Mouse (Mus musculus): ENCODE measurements around the gene Ube2u. TPM values are rescaled to one million over a fixed set of nuclear protein-coding genes. Genes with fewer than 3 reads are reported as not detected.

Gene Ube2u
- polyA plus RNA-seq, 1 experiment: not detected

DNA sequence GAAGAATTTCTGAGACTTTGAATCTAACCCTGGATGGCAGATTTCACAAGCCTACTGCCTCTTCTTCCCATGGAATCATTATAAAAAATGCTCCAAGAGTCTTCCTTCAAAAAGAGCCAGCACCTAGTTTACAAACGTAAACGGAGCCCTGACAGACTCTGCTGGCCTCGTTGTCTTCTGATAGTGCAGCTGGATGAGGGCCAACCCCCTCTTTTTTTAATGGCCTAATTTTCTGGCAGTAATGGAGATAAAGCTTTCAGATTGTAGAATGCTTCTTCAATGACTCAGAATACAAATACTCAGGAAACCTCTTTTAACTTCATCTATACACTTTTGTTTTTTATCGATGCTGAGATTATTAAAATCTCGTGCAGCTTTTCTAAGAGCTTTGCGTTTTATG is 47.6 kb downstream of the Ube2u start:
- peak in 1 of 2 experiments; percentile 12 for DNase-seq
- H3K4me1 ChIP-seq (ENCODE audit: control insufficient read depth, insufficient read depth, low read length): no peaks in the 10 kb centered on the region
- TF ChIP-seq CTCF (IDR thresholded peaks at IDR 0.05; ENCODE audit: borderline replicate concordance, insufficient read depth, low read depth, low read length) (no peak), POLR2A (IDR thresholded peaks at IDR 0.05; ENCODE audit: borderline replicate concordance, insufficient read depth, low read length) (no peak)
- H3K27me3 ChIP-seq (ENCODE audit: control insufficient read depth, insufficient read depth, low read length): no peaks in the 10 kb centered on the region
- 58% methylated on average over 6 of the region's 6 CpGs for WGBS
- no peak overlapping the region for H3K4me3 ChIP-seq (replicated peaks; ENCODE audit: insufficient read depth, low read depth, low read length)
- H3K27ac ChIP-seq (ENCODE audit: insufficient read depth, low read length): no peak overlapping the region

- H3K27ac ChIP-seq (ENCODE audit: insufficient read depth, low read length): no peak overlapping the region
Observed at GRCm38 (mm10) chr4:100527086-100527485, 48.4 kb downstream of the Ube2u start.

DNA sequence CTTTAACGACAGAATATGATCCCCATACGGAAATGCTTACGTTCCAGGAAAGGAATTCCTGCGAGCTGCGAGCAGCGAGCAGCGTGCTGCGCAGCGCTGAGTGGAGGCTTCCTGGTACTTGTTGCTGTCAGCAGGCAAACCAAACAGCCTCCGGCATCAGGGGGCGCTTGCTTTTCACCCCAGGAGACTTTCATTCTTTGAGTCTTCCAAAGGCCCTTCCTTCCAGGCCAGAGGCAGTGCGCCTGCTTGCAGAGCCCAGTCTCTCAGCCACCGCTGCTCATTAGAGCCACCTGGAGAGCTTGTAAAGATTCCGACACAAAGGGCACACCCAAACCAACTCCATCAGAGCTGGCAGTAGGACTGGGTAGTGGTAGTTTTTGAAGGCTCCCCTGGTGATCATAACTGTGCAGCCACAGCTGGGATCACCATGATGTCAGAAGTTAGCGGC is 48.9 kb downstream of the Ube2u start:
- Histone ChIP-seq H3K4me3 (replicated peaks; ENCODE audit: insufficient read depth, low read depth, low read length) (no peak overlapping the region), H3K4me1 (ENCODE audit: control insufficient read depth, insufficient read depth, low read length) (no peaks in the 10 kb centered on the region), H3K27me3 (ENCODE audit: control insufficient read depth, insufficient read depth, low read length) (no peaks in the 10 kb centered on the region), H3K27ac (ENCODE audit: insufficient read depth, low read length) (no peak overlapping the region)
- TF ChIP-seq CTCF (IDR thresholded peaks at IDR 0.05; ENCODE audit: borderline replicate concordance, insufficient read depth, low read depth, low read length) (no peak), POLR2A (IDR thresholded peaks at IDR 0.05; ENCODE audit: borderline replicate concordance, insufficient read depth, low read length) (no peak)
- 42% methylated on average over 15 of the region's 15 CpGs for WGBS
- DNase-seq: no peak

More at GRCm38 (mm10) chr4:100527086-100527485, 48.4 kb downstream of the Ube2u start:
- no peak overlapping the region for H3K4me3 ChIP-seq (replicated peaks; ENCODE audit: insufficient read depth, low read depth, low read length)
- DNase-seq: no peak
- TF ChIP-seq CTCF (IDR thresholded peaks at IDR 0.05; ENCODE audit: borderline replicate concordance, insufficient read depth, low read depth, low read length) (no peak), POLR2A (IDR thresholded peaks at IDR 0.05; ENCODE audit: borderline replicate concordance, insufficient read depth, low read length) (no peak)
- 46% methylated on average over 3 of the region's 3 CpGs for WGBS
- no peaks in the 10 kb centered on the region for H3K27me3 ChIP-seq (ENCODE audit: control insufficient read depth, insufficient read depth, low read length)
- no peaks in the 10 kb centered on the region for H3K4me1 ChIP-seq (ENCODE audit: control insufficient read depth, insufficient read depth, low read length)

DNA sequence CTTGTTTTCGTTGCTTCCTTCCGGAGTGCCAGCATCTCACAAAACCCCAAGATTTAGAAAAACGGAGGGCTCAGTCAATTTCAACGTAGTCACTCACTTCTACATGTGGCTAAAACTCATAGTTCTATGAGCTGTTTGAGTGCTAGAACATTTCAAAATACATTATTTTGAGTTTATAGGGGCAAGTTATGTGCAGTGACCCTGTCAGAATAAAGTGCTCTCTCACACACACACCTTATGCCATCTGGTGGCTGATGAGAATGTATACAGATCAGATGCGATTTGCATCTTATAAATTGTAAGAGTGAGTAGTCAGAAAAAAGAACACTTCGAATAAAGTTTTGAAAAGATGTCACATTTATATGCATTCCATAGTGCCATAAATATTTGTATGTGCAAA is 55.0 kb downstream of the Ube2u start:
- WGBS: 71% methylated on average over 6 of the region's 6 CpGs
- Histone ChIP-seq H3K27ac (ENCODE audit: insufficient read depth, low read length) (no peak overlapping the region), H3K4me3 (replicated peaks; ENCODE audit: insufficient read depth, low read depth, low read length) (no peak overlapping the region), H3K4me1 (ENCODE audit: control insufficient read depth, insufficient read depth, low read length) (no peaks in the 10 kb centered on the region), H3K27me3 (ENCODE audit: control insufficient read depth, insufficient read depth, low read length) (no peaks in the 10 kb centered on the region)
- no peak for DNase-seq
- TF ChIP-seq CTCF (IDR thresholded peaks at IDR 0.05; ENCODE audit: borderline replicate concordance, insufficient read depth, low read depth, low read length) (no peak), POLR2A (IDR thresholded peaks at IDR 0.05; ENCODE audit: borderline replicate concordance, insufficient read depth, low read length) (no peak)

GRCm38 (mm10) chr4:100534946-100535345 is 56.3 kb downstream of the Ube2u start:
- WGBS: 72% methylated on average over 3 of the region's 3 CpGs
- no peak for TF ChIP-seq CTCF (IDR thresholded peaks at IDR 0.05; ENCODE audit: borderline replicate concordance, insufficient read depth, low read depth, low read length)
- TF ChIP-seq POLR2A (IDR thresholded peaks at IDR 0.05; ENCODE audit: borderline replicate concordance, insufficient read depth, low read length): no peak
- Histone ChIP-seq H3K4me3 (replicated peaks; ENCODE audit: insufficient read depth, low read depth, low read length) (no peak overlapping the region), H3K27me3 (ENCODE audit: control insufficient read depth, insufficient read depth, low read length) (no peaks in the 10 kb centered on the region), H3K27ac (ENCODE audit: insufficient read depth, low read length) (no peak overlapping the region), H3K4me1 (ENCODE audit: control insufficient read depth, insufficient read depth, low read length) (no peaks in the 10 kb centered on the region)
- no peak for DNase-seq

GRCm38 (mm10) chr4:100537898-100538297 is 59.2 kb downstream of the Ube2u start:
- H3K4me1 ChIP-seq (ENCODE audit: control insufficient read depth, insufficient read depth, low read length): no peaks in the 10 kb centered on the region
- H3K27me3 ChIP-seq (ENCODE audit: control insufficient read depth, insufficient read depth, low read length): no peaks in the 10 kb centered on the region
- no peak overlapping the region for H3K4me3 ChIP-seq (replicated peaks; ENCODE audit: insufficient read depth, low read depth, low read length)
- no peak overlapping the region for H3K27ac ChIP-seq (ENCODE audit: insufficient read depth, low read length)
- DNase-seq: peak; percentile 15 to 40
- TF ChIP-seq POLR2A (IDR thresholded peaks at IDR 0.05; ENCODE audit: borderline replicate concordance, insufficient read depth, low read length) (no peak), CTCF (IDR thresholded peaks at IDR 0.05; ENCODE audit: borderline replicate concordance, insufficient read depth, low read depth, low read length) (no peak)
- WGBS: 4% methylated on average over 3 of the region's 3 CpGs

DNA sequence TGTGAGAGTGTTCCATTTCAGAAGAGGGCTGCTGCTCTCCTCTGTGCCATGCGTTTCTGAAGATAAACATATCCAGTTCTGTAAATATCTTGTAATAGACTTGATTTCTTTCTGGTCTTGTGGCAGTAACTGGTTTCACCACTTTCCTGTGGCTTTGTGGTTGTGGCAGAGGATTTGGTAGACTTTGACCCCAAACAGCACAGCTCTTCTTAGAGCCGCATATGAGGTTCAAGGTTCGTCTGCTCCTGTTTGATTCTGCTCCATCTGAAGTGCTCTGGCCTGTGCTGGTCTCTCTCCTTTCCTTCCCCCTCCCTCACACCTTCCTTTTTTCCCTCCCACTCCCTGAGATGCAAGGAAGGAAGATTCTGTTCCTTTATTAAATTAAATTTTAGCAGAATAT is 60.8 kb downstream of the Ube2u start:
- 91% methylated on average over 3 of the region's 3 CpGs for WGBS
- H3K27me3 ChIP-seq (ENCODE audit: control insufficient read depth, insufficient read depth, low read length): no peaks in the 10 kb centered on the region
- no peak overlapping the region for H3K4me3 ChIP-seq (replicated peaks; ENCODE audit: insufficient read depth, low read depth, low read length)
- no peak overlapping the region for H3K27ac ChIP-seq (ENCODE audit: insufficient read depth, low read length)
- no peak for DNase-seq
- no peaks in the 10 kb centered on the region for H3K4me1 ChIP-seq (ENCODE audit: control insufficient read depth, insufficient read depth, low read length)
- TF ChIP-seq POLR2A (IDR thresholded peaks at IDR 0.05; ENCODE audit: borderline replicate concordance, insufficient read depth, low read length) (no peak), CTCF (IDR thresholded peaks at IDR 0.05; ENCODE audit: borderline replicate concordance, insufficient read depth, low read depth, low read length) (no peak)

- TF ChIP-seq CTCF (IDR thresholded peaks at IDR 0.05; ENCODE audit: borderline replicate concordance, insufficient read depth, low read depth, low read length): no peak
- TF ChIP-seq POLR2A (IDR thresholded peaks at IDR 0.05; ENCODE audit: borderline replicate concordance, insufficient read depth, low read length): no peak
Observed at GRCm38 (mm10) chr4:100547905-100548304, 69.3 kb downstream of the Ube2u start.

More at GRCm38 (mm10) chr4:100547905-100548304, 69.3 kb downstream of the Ube2u start:
- Histone ChIP-seq H3K4me3 (replicated peaks; ENCODE audit: insufficient read depth, low read depth, low read length) (no peak overlapping the region), H3K4me1 (ENCODE audit: control insufficient read depth, insufficient read depth, low read length) (no peaks in the 10 kb centered on the region), H3K27me3 (ENCODE audit: control insufficient read depth, insufficient read depth, low read length) (no peaks in the 10 kb centered on the region), H3K27ac (ENCODE audit: insufficient read depth, low read length) (no peak overlapping the region)
- 65% methylated on average over 4 of the region's 4 CpGs for WGBS
- DNase-seq: no peak

Measured in cerebellum, adult 2 months (tissue).